1 mouse cellular context compared by ENCODE assay signal in the genomic region with DNA sequence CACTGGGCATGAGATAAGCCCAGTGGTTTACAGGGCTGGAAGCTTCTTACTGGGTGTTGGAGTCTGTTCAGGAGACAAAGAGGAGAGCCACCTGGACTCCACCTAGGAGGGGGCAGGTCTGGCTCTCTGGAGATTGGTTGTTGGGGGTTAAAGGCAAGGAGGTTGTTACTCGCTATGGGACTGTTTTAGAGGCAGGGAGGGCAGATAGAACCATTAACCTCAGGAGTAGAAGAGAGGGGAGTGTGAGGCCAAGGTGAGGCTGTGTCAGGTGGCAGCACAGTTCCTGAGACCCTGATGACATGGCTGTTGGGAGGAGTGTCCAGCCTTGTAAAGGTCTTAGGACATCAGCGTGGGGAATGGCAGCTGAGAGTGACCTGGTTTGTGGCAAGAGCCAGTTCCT.
A peak's percentile ranks its signal among the peaks of the same experiment; 100 is the strongest.
TF ChIP-seq lines count a peak whose summit lies in the region.

No protein-coding gene starts in this region.

TF ChIP-seq in MEL, 35 proteins besides CTCF, POLR2A, EP300 and RAD21 (continued from another document):
- TF ChIP-seq CHD1 (IDR thresholded peaks at IDR 0.05; ENCODE audit: low read depth, low read length), result 0 out of 2 replicates have a peak, but pooled peaks have one; percentile 20
- no peak for TF ChIP-seq TBP (IDR thresholded peaks at IDR 0.05; ENCODE audit: low read depth, low read length)
- no peak for TF ChIP-seq NRF1 (IDR thresholded peaks at IDR 0.05; ENCODE audit: insufficient read depth, low read depth, low read length, poor library complexity, severe bottlenecking)
